Mouse (Mus musculus) liver, embryonic 15.5 days (tissue): ENCODE measurements around the gene Ccdc71. TPM values are rescaled to one million over a fixed set of nuclear protein-coding genes. Genes with fewer than 3 reads are reported as not detected.

Experiments used
- ATAC-seq: fragments of 200-750 bp; cut with Nextera tagmentation; 2 replicates; pipeline ENCODE4 v1.8.0; 2017; ENCODE audit warnings: moderate number of reproducible peaks, mild to moderate bottlenecking, moderate library complexity; ENCODE audit not compliant: insufficient read depth
- H3K27ac ChIP-seq: fragments of 300-500 bp; sonication (generic); replicated peaks from 2 replicates; pipeline ENCODE4 v1.5.1; 2015; ENCODE audit warnings: mild to moderate bottlenecking, inconsistent platforms
- H3K27me3 ChIP-seq: fragments of 300-500 bp; sonication (generic); 2 replicates; pipeline ENCODE4 v1.6.1; 2015; ENCODE audit warnings: mild to moderate bottlenecking, inconsistent platforms
- H3K36me3 ChIP-seq: fragments of 300-500 bp; sonication (generic); replicated peaks from 2 replicates; pipeline ENCODE4 v1.6.1; 2015; ENCODE audit warnings: moderate library complexity, mild to moderate bottlenecking, inconsistent platforms
- H3K4me1 ChIP-seq: fragments of 300-500 bp; sonication (generic); replicated peaks from 2 replicates; pipeline ENCODE4 v1.6.1; 2015; ENCODE audit warnings: inconsistent platforms
- H3K4me2 ChIP-seq: fragments of 300-500 bp; sonication (generic); 2 replicates; pipeline ENCODE4 v1.6.1; 2015; ENCODE audit warnings: moderate library complexity, mild to moderate bottlenecking, inconsistent platforms
- H3K4me3 ChIP-seq: fragments of 300-500 bp; sonication (generic); replicated peaks from 2 replicates; pipeline ENCODE4 v1.5.1; 2015; ENCODE audit warnings: mild to moderate bottlenecking, inconsistent platforms
- H3K9ac ChIP-seq: fragments of 300-500 bp; sonication (generic); 2 replicates; pipeline ENCODE4 v1.6.1; 2015; ENCODE audit warnings: moderate library complexity, mild to moderate bottlenecking, inconsistent platforms
- H3K9me3 ChIP-seq: fragments of 300-500 bp; sonication (generic); replicated peaks from 2 replicates; pipeline ENCODE4 v1.6.1; 2016; ENCODE audit warnings: inconsistent platforms
- WGBS: fragments of 180-500 bp; shearing (Covaris S2); methylation state at CpG from one replicate; pipeline ENCODE4 v1.1.7; 2015; ENCODE audit warnings: mixed read lengths; ENCODE audit not compliant: insufficient replicate concordance; 5-methylcytosine and 5-hydroxymethylcytosine counted together
- polyA plus RNA-seq: library from polyadenylated mRNA; unstranded; fragments of >200 nt; fragmentation: Nextera tagmentation; extraction: Ambion mirVana; gene quantifications from 2 replicates; pipeline ENCODE4 v1.2.1, GENCODE M21; 2015

Gene Ccdc71
- polyA plus RNA-seq, 1 experiment from 2014 or later, result 18.7 TPM

DNA sequence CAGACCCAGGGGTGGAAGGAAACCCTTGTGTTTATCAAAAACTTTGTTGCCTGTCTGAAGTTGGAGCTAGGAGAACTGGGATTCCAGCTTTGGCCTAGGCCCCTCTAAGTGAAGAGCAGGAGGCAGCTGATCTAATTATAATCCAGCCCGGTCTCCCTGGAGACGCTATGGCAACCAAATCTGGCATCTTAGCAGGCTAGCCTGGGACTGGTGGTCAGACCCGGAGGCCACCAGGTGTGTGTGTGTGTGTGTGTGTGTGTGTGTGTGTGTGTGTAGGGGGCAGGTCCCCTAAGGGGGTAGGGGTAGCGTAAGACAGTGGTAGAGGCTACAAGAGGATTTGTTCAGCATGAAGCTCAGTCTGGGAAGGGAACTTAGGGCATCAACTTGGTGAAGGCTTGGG, 10.5 kb upstream of the Ccdc71 start:
- 77% methylated on average over 4 of the region's 4 CpGs for WGBS
- H3K9ac ChIP-seq, result 0 out of 2 replicates have a peak overlapping the region, but pooled peaks have one; percentile 32
- ATAC-seq, result no peak
- no peaks in the 10 kb centered on the region; the same call in 1 of the 2 replicates for H3K27me3 ChIP-seq
- H3K4me3 ChIP-seq, result no peak overlapping the region
- H3K4me1 ChIP-seq, result peaks cover 43% of the 10 kb centered on the region
- peaks cover 3% of the 10 kb centered on the region; the same call in 1 of the 2 replicates for H3K36me3 ChIP-seq
- H3K4me2 ChIP-seq, result peak overlapping the region; percentile 92
- no peaks in the 10 kb centered on the region for H3K9me3 ChIP-seq
- peak overlapping the region; percentile 77; the same call in 1 of the 2 replicates for H3K27ac ChIP-seq

DNA sequence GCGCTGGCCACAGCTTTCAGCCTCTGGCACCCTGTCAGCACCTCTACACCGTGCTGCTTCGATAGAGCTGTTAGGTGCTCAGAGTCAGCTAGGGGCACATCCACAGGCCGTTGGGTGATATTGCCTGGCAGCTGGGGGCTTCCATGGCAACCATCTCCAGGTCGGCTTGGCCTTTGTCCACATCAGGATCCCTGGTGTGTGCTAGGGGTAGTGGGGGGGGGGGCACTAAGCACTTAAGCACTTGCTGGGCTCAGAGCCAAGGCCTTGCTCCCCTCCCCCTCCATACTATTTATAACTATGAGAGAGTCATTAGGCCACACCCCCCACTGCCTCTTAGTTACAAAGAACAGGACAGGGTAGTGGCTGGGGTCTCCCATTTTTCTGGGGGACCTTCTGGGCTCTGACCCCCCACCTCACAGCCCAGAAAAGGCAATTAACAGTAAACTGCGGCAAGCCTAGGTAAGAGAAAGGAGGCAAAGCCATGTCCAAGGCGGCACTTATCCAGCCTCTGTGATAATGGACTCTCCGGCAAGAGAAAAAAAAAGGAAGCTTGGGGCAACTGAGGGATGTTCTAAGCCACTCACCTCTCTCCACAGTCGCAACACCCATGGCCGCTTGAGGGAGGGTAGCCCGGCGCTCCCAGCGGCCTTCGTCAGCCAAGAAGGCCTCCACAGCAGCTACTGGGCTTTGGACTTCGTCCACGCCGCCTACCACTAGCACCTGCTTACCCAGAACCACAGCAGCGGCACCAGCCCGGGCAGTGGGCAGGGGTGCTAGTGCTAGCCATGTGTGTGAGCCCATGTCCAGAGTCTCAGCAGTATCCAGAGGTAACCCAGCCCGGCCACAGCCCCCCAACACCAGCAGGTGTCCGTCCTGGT, 9.8 kb upstream of the Ccdc71 start:
- H3K27ac ChIP-seq, result peak overlapping the region; percentile 77
- peak overlapping the region; percentile 32; the same call in 1 of the 2 replicates for H3K9ac ChIP-seq
- peak overlapping the region; percentile 44 for H3K4me3 ChIP-seq
- H3K4me2 ChIP-seq, result peak overlapping the region; percentile 92
- peaks cover 43% of the 10 kb centered on the region for H3K4me1 ChIP-seq
- no peaks in the 10 kb centered on the region for H3K27me3 ChIP-seq
- H3K36me3 ChIP-seq, result peaks cover 3% of the 10 kb centered on the region; the same call in 1 of the 2 replicates
- no peaks in the 10 kb centered on the region for H3K9me3 ChIP-seq
- ATAC-seq, result no peak
- 55% methylated on average over 21 of the region's 21 CpGs for WGBS

DNA sequence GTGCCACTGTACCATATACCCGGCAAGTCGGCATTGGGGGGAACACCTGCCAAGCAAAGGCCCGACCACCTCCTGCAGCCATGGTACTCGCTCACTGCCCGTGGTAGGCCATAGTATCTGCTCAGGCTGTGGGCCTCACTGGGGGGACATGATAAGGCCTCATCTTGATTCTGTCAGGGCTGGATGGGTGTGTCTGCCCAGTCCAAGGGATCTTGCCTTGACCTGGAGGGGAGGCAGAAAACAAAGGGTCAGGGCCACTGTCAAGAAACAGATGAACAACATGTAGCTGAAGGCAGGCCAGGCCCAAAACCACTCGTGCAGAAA, 9.2 kb upstream of the Ccdc71 start:
- Histone ChIP-seq H3K4me1 (peaks cover 49% of the 10 kb centered on the region), H3K36me3 (peaks cover 3% of the 10 kb centered on the region; the same call in 1 of the 2 replicates), H3K27ac (peak overlapping the region; percentile 77), H3K4me2 (peak overlapping the region; percentile 92), H3K9ac (peak overlapping the region; percentile 32; the same call in 1 of the 2 replicates), H3K4me3 (peak overlapping the region; percentile 44), H3K27me3 (no peaks in the 10 kb centered on the region), H3K9me3 (no peaks in the 10 kb centered on the region)
- ATAC-seq, result peak; percentile 71
- WGBS, result 26% methylated on average over 6 of the region's 6 CpGs

DNA sequence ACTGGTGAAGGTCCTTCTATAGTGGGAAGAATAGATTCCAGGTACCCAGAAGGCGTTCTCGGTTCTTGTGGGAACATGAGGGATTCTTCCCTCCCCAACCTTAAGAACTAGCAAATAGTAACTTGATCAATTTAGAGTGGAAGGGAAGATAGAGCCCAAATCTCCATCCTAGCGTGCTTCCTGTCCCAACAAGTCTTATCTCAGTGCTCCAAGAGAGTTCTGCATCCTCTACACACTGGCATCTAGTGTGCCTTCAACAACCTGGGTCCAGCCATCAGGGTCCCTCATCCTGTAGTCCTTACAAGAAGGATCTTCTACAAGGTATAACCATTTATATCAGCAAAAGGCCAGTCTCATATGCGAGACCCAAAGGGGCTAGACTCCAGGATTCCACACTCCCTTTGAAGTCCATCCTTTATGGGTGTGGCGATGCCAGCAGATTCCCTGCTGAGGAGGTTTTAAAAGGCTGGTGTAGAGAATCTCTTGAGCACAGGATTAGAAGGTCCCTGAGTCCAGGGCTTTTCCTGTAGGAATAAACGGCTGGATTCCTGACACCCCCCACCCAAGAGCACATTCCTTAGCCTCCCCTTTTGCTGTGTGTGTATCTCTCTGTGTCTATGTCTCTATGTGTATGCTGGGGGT, 8.7 kb upstream of the Ccdc71 start:
- WGBS, result 50% methylated on average over 6 of the region's 6 CpGs
- H3K4me2 ChIP-seq, result peak overlapping the region; percentile 92
- H3K9me3 ChIP-seq, result no peaks in the 10 kb centered on the region
- peaks cover 54% of the 10 kb centered on the region for H3K4me1 ChIP-seq
- H3K27me3 ChIP-seq, result no peaks in the 10 kb centered on the region
- H3K36me3 ChIP-seq, result peaks cover 3% of the 10 kb centered on the region; the same call in 1 of the 2 replicates
- peak overlapping the region; percentile 66 for H3K4me3 ChIP-seq
- peak; percentile 32; the same call in 1 of the 2 replicates for ATAC-seq
- H3K27ac ChIP-seq, result peak overlapping the region; percentile 77
- H3K9ac ChIP-seq, result peak overlapping the region; percentile 54; the same call in 1 of the 2 replicates

- peak; percentile 81 for ATAC-seq
- Histone ChIP-seq H3K4me3 (peak overlapping the region; percentile 66), H3K9ac (peak overlapping the region; percentile 54), H3K36me3 (peaks cover 3% of the 10 kb centered on the region; the same call in 1 of the 2 replicates), H3K27me3 (no peaks in the 10 kb centered on the region), H3K9me3 (no peaks in the 10 kb centered on the region), H3K4me1 (peaks cover 58% of the 10 kb centered on the region), H3K4me2 (peak overlapping the region; percentile 92), H3K27ac (peak overlapping the region; percentile 77)
- WGBS, result 1% methylated on average over 40 of the region's 40 CpGs
Measured at GRCm38 (mm10) chr9:108452291-108452906, 7.9 kb upstream of the Ccdc71 start.

- H3K4me3 ChIP-seq, result peak overlapping the region; percentile 66
- H3K27ac ChIP-seq, result no peak overlapping the region
- H3K4me2 ChIP-seq, result peak overlapping the region; percentile 92
- no peaks in the 10 kb centered on the region for H3K9me3 ChIP-seq
- H3K27me3 ChIP-seq, result no peaks in the 10 kb centered on the region
- WGBS, result 44% methylated on average over 6 of the region's 6 CpGs
- ATAC-seq, result 0 out of 2 replicates have a peak, but pooled peaks have one; percentile 3
- H3K4me1 ChIP-seq, result peaks cover 61% of the 10 kb centered on the region
- peaks cover 3% of the 10 kb centered on the region; the same call in 1 of the 2 replicates for H3K36me3 ChIP-seq
- H3K9ac ChIP-seq, result no peak overlapping the region
Measured at GRCm38 (mm10) chr9:108452911-108453310, 7.4 kb upstream of the Ccdc71 start.

GRCm38 (mm10) chr9:108453458-108453857, 6.9 kb upstream of the Ccdc71 start:
- no peak overlapping the region for H3K4me2 ChIP-seq
- no peak for ATAC-seq
- no peak overlapping the region for H3K4me3 ChIP-seq
- H3K9me3 ChIP-seq, result no peaks in the 10 kb centered on the region
- WGBS, result 60% methylated on average over 4 of the region's 4 CpGs
- H3K4me1 ChIP-seq, result peaks cover 61% of the 10 kb centered on the region
- H3K27me3 ChIP-seq, result no peaks in the 10 kb centered on the region
- H3K9ac ChIP-seq, result no peak overlapping the region
- peaks cover 3% of the 10 kb centered on the region; the same call in 1 of the 2 replicates for H3K36me3 ChIP-seq
- no peak overlapping the region for H3K27ac ChIP-seq

- no peak overlapping the region for H3K4me3 ChIP-seq
- whole genome bisulfite sequencing, result 56% methylated on average over 6 of the region's 6 CpGs
- ATAC-seq, result no peak
Measured at GRCm38 (mm10) chr9:108454429-108454828, 5.9 kb upstream of the Ccdc71 start.

DNA sequence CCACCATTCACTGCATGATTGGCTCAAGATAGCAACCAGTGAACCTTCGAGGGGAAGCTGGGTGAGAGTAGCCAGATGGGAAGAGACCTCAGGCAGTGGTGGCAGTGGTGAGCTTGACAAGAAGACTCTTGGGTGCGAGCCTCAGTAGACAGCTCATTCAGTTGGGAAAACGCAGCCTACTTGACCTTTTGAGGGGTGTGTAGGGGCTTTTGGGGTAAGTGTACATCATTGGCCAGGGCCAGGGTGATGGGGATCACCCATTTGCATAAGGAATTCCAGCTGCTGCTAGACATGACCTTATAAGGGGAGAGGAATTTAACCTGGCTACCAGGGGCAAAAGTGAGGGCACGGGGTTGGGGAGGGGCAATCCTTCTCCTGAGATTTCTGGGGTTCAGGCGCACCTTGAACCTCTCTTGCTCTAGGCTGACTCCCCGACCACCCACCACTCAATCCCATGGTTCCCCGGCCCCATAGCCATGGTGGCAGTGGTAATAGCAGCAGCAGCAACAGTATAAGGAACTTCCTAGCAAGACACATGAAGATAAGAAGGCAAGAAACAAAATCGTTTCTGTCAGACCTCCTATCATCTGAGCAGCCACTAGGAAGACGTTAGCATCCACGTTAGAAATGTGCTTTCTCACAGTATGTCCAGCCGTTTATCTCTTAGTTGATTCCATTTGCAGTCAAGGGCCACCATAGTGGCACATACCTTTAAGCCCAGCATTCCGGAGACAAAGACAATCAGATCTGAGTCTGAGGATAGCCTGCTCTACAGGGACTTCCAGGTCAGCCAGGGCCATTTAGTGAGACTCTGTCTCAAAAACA, 4.4 kb upstream of the Ccdc71 start:
- Histone ChIP-seq H3K4me3 (no peak overlapping the region), H3K9ac (no peak overlapping the region), H3K9me3 (no peaks in the 10 kb centered on the region), H3K4me1 (peaks cover 56% of the 10 kb centered on the region), H3K36me3 (no peaks in the 10 kb centered on the region), H3K4me2 (no peak overlapping the region), H3K27ac (no peak overlapping the region), H3K27me3 (no peaks in the 10 kb centered on the region)
- 39% methylated on average over 12 of the region's 12 CpGs for WGBS
- no peak for ATAC-seq

More at GRCm38 (mm10) chr9:108454429-108454828, 5.9 kb upstream of the Ccdc71 start:
- Histone ChIP-seq H3K9me3 (no peaks in the 10 kb centered on the region), H3K27me3 (no peaks in the 10 kb centered on the region), H3K9ac (no peak overlapping the region), H3K4me1 (peaks cover 61% of the 10 kb centered on the region), H3K27ac (no peak overlapping the region), H3K36me3 (0 out of 2 replicates have a peak, but pooled peaks cover 2% of the 10 kb centered on the region), H3K4me2 (no peak overlapping the region)

- Histone ChIP-seq H3K4me2 (no peak overlapping the region), H3K4me3 (no peak overlapping the region), H3K4me1 (peaks cover 56% of the 10 kb centered on the region), H3K9me3 (no peaks in the 10 kb centered on the region), H3K36me3 (no peaks in the 10 kb centered on the region), H3K27me3 (no peaks in the 10 kb centered on the region), H3K9ac (no peak overlapping the region), H3K27ac (no peak overlapping the region)
- 77% methylated on average over 10 of the region's 10 CpGs for WGBS
- ATAC-seq, result no peak
Measured at GRCm38 (mm10) chr9:108456953-108457352, 3.4 kb upstream of the Ccdc71 start.
